Mouse (Mus musculus) thymus, postnatal 25 days (tissue): Measurements from ENCODE around the gene Ssxb6.
"Not testable (repeated sequence)": the region's sequence is repeated elsewhere in the genome, so short reads cannot be mapped to it uniquely, and the experiment has no call there.

Experiments used
- DNase-seq: peaks from one replicate; pipeline ENCODE4 v3.0.0; 2022

Ssxb6 gene

DNA sequence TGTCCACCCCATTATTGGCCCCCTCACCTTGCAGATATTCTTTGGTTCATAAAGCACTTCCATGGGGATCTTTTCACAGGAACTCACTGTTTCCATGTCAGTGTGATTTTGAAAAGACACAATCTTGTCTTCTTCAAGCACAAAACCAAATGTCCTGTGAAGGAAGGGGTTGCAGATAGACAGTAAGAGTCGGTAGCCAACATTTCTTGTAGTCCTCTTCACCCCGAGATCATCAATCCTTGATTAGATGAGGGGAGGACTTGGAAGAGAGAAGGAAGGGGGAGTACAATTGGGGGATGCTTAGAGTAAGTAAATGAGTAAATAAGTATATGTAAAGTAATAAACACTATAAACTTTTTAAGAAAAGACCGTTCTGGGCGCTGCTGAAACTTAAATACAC lies at the start of gene Ssxb6:
TSS of gene Ssxb6 (minus strand) at position 101 of the 400 bp plus-strand sequence.
- not testable (repeated sequence) for DNase-seq

DNA sequence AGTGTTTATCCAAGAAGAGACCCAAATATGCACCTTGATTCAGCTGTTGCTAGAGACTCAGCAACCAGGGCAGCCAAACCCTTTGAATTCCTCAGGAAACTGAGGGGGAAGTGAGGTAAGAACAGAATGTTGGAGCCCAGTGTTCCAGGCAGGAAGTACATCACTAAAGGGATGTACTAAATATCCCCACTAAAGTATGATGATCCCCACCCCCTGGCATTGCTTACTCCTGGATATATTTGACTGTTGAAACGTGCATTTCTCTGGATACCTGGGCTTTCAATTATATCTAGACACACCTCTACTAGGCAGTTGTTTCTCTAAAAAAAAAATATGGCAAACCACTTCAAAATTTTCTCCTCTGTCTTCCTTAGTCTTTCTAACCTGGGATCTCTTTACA lies 43.7 kb upstream of the Ssxb6 start, which contains the start of gene Ssxb3:
TSS of gene Ssxb3 (minus strand) at position 101 of the 400 bp plus-strand sequence.
- not testable (repeated sequence) for DNase-seq

DNA sequence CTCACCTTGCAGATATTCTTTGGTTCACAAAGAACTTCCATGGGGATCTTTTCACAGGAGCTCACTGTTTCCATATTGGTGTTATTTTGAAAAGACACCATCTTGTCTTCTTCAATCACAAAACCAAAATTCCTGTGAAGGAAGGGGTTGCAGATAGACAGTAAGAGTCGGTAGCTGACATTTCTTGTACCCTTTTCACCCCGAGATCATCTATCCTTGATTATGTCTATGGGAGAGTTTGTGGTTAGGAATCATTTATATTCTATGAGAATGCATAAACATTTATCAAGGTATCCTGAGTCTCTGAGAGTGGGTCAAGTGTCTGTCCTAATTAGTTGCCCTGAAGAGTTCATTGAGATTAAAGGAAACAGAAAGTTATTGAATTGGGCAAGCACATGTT lies 23.2 kb downstream of the Ssxb6 start, which contains the start of gene Gm14459:
TSS of gene Gm14459 (minus strand) at position 101 of the 400 bp plus-strand sequence.
- no peak for DNase-seq
